Mouse (Mus musculus): ENCODE measurements at regions not wholly inside any gene's neighbourhood (a gene's known extent, or its start where the extent isn't known, plus 50 kb on each side); places are given as distances from the start of the nearest gene placed in this dataset.
A peak's percentile ranks its signal among the peaks of the same experiment; 100 is the strongest.

GRCm38 (mm10) chr15:38569011-38569640, 1143.8 kb downstream of the 4930447A16Rik start:
- DNase-seq = peak; percentile 68

GRCm38 (mm10) chr15:38570144-38570543, 1144.8 kb downstream of the 4930447A16Rik start:
- DNase-seq = no peak

- no peak for DNase-seq
Measured at GRCm38 (mm10) chr15:38570735-38571134, 1145.4 kb downstream of the 4930447A16Rik start.

- DNase-seq = no peak
Measured at GRCm38 (mm10) chr15:38572652-38573051, 1147.3 kb downstream of the 4930447A16Rik start.

GRCm38 (mm10) chr15:38574447-38574846, 1149.1 kb downstream of the 4930447A16Rik start:
- no peak for DNase-seq

GRCm38 (mm10) chr15:38575254-38575653, 1149.9 kb downstream of the 4930447A16Rik start:
- DNase-seq = no peak

- DNase-seq = no peak
Measured at GRCm38 (mm10) chr15:38577691-38578090, 1152.3 kb downstream of the 4930447A16Rik start.

GRCm38 (mm10) chr15:38579481-38579880, 1154.1 kb downstream of the 4930447A16Rik start:
- DNase-seq = no peak

GRCm38 (mm10) chr15:38583500-38583899, 1158.1 kb downstream of the 4930447A16Rik start:
- DNase-seq = no peak

GRCm38 (mm10) chr15:38584425-38584824, 1159.1 kb downstream of the 4930447A16Rik start:
- no peak for DNase-seq

- DNase-seq = no peak
Measured at GRCm38 (mm10) chr15:38585610-38586009, 1160.3 kb downstream of the 4930447A16Rik start.

- no peak for DNase-seq
Measured at GRCm38 (mm10) chr15:38586594-38586993, 1161.2 kb downstream of the 4930447A16Rik start.

- no peak for DNase-seq
Measured at GRCm38 (mm10) chr15:38588268-38588667, 1162.9 kb downstream of the 4930447A16Rik start.

- no peak for DNase-seq
Measured at GRCm38 (mm10) chr15:38589010-38589409, 1163.7 kb downstream of the 4930447A16Rik start.

GRCm38 (mm10) chr15:38589675-38590074, 1164.3 kb downstream of the 4930447A16Rik start:
- DNase-seq = no peak

GRCm38 (mm10) chr15:38594095-38594494, 1168.7 kb downstream of the 4930447A16Rik start:
- peak; percentile 74 for DNase-seq

GRCm38 (mm10) chr15:38594747-38595146, 1169.4 kb downstream of the 4930447A16Rik start:
- DNase-seq = no peak

GRCm38 (mm10) chr15:38595820-38596219, 1170.5 kb downstream of the 4930447A16Rik start:
- DNase-seq = no peak

- DNase-seq = no peak
Measured at GRCm38 (mm10) chr15:38597458-38597857, 1172.1 kb downstream of the 4930447A16Rik start.

- no peak for DNase-seq
Measured at GRCm38 (mm10) chr15:38601436-38601835, 1176.1 kb downstream of the 4930447A16Rik start.

- no peak for DNase-seq
Measured at GRCm38 (mm10) chr15:38602187-38602870, 1177.0 kb downstream of the 4930447A16Rik start.

GRCm38 (mm10) chr15:38603918-38604317, 1178.6 kb downstream of the 4930447A16Rik start:
- DNase-seq = no peak

- peak; percentile 60 for DNase-seq
Measured at GRCm38 (mm10) chr15:38607368-38607767, 1182.0 kb downstream of the 4930447A16Rik start.

- no peak for DNase-seq
Measured at GRCm38 (mm10) chr15:38608207-38608870, 1183.0 kb downstream of the 4930447A16Rik start.
